Mouse (Mus musculus): Measurements from ENCODE around the gene Erich6. TPM values are rescaled to one million over a fixed set of nuclear protein-coding genes. Genes with fewer than 3 reads are reported as not detected.

The Erich6 gene
- total RNA-seq, 2 experiments from 2014 or later = not detected

- intact Hi-C loops (cut with DNase I) = loop anchor here (5.0 to 10.0 kb wide), 4 partner anchors 52 to 211 kb away; partner anchors contain the start of genes Eif2a, Serp1 and Siah2
- peak; percentile 19; the same call in 1 of the 2 replicates for TF ChIP-seq CTCF (IDR thresholded peaks at IDR 0.05)
- H3K27ac ChIP-seq = peak within 1 kb of the TSS; percentile 99
- peak within 1 kb of the TSS; percentile 83 for H3K4me3 ChIP-seq
- peak; percentile 98 for DNase-seq
These were observed 60.6 kb downstream of the Erich6 start, which contains the start of gene Selenot for GRCm38 (mm10) chr3:58576137-58577066. TSS of gene Selenot (plus strand) at chr3:58576636.

DNA sequence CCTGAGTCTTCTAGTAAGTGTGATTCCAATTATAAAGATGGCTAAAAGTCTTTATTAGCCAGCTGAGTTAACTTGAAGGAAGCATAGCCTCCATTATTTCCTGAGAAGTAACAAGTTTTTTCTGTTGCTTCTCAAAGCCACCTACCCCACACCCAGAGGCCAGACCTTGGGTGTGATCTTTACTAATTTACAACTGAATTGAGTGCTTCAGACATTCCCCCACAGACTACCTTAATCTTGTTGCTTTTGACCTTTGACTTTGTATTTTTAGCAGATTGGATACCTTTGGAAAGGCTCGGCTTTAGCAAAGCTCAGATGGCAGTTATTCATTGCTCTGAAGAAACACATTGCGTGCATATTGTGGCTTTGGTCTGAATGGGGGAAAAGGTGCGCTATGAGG is 66.2 kb downstream of the Erich6 start:
- no peak overlapping the region for H3K4me3 ChIP-seq
- no peak overlapping the region for H3K27ac ChIP-seq
- intact Hi-C loops (cut with DNase I) = loop anchor here (10.0 kb wide), 1 partner anchor 46 kb away; the partner anchor contains the start of genes Eif2a and Serp1
- no peak for TF ChIP-seq CTCF (IDR thresholded peaks at IDR 0.05)
- DNase-seq = no peak

Other genes starting within 250 kb of the Erich6 start
- 10 to 100 TPM; 22.6 to 22.9 TPM for gene Tsc22d2, start 222.5 kb downstream of the Erich6 start, total RNA-seq (2021)
- 10 to 100 TPM; 48.9 to 54.8 TPM for gene Eif2a, start 111.4 kb downstream of the Erich6 start, total RNA-seq (2021)
- 1 to 10 TPM; 6.4 to 8.0 TPM for gene Serp1, start 111.3 kb downstream of the Erich6 start, total RNA-seq (2021)
- gene Selenot, start 60.6 kb downstream of the Erich6 start, total RNA-seq (2021) = 100 to 1,000 TPM; 119 to 136 TPM
- 10 to 100 TPM in 1 of 2 experiments, 1 to 10 TPM in 1; 8.3 to 11.8 TPM for gene Siah2, start 55.2 kb upstream of the Erich6 start, total RNA-seq (2021)
- gene Mindy4b-ps, start 185.1 kb upstream of the Erich6 start, total RNA-seq (2021) = not detected
- gene Clrn1, start 248.1 kb upstream of the Erich6 start, total RNA-seq (2021) = not detected